Mouse (Mus musculus) intestine, embryonic 14.5 days (tissue): ENCODE measurements around the gene Armc5. TPM values are rescaled to one million over a fixed set of nuclear protein-coding genes. Genes with fewer than 3 reads are reported as not detected.
A peak's percentile ranks its signal among the peaks of the same experiment; 100 is the strongest.

Experiments used
- ATAC-seq: fragments of 200-750 bp; cut with Nextera tagmentation; replicated peaks from 2 replicates; pipeline ENCODE4 v1.8.0; 2017; ENCODE audit warnings: low read depth, moderate number of reproducible peaks, moderate TSS enrichment, moderate library complexity; ENCODE audit not compliant: low FRiP score, low TSS enrichment
- DNase-seq: peaks from one replicate; pipeline ENCODE4 v3.0.0-alpha.2; 2018; ENCODE audit warnings: low spot score
- H3K27ac ChIP-seq: fragments of 300-500 bp; sonication (generic); 2 replicates; pipeline ENCODE4 v1.5.1; 2014; ENCODE audit warnings: low read depth, mild to moderate bottlenecking, control low read depth
- H3K27me3 ChIP-seq: fragments of 300-500 bp; sonication (generic); replicated peaks from 2 replicates; pipeline ENCODE4 v1.6.1; 2014; ENCODE audit warnings: low read length, control low read depth; ENCODE audit not compliant: control insufficient read depth, insufficient read depth
- H3K36me3 ChIP-seq: fragments of 300-500 bp; sonication (generic); 2 replicates; pipeline ENCODE4 v1.6.1; 2014; ENCODE audit warnings: low read length, control low read depth; ENCODE audit not compliant: control insufficient read depth, insufficient read depth
- H3K4me1 ChIP-seq: fragments of 300-500 bp; sonication (generic); replicated peaks from 2 replicates; pipeline ENCODE4 v1.6.1; 2014; ENCODE audit warnings: low read length, control low read depth, mixed read lengths; ENCODE audit not compliant: control insufficient read depth, insufficient read depth
- H3K4me2 ChIP-seq: fragments of 300-500 bp; sonication (generic); 2 replicates; pipeline ENCODE4 v1.6.1; 2014; ENCODE audit warnings: low read length
- H3K4me3 ChIP-seq: fragments of 300-500 bp; sonication (generic); 2 replicates; pipeline ENCODE4 v1.5.1; 2014; ENCODE audit warnings: low read depth, low read length, control low read depth, mixed read lengths
- H3K9ac ChIP-seq: fragments of 300-500 bp; sonication (generic); 2 replicates; pipeline ENCODE4 v1.6.1; 2014; ENCODE audit warnings: mild to moderate bottlenecking, low read length
- H3K9me3 ChIP-seq: fragments of 300-500 bp; sonication (generic); 2 replicates; pipeline ENCODE4 v1.6.1; 2016; ENCODE audit warnings: low read length, control low read depth; ENCODE audit not compliant: control insufficient read depth
- WGBS: fragments of 180-500 bp; shearing (Covaris S2); extraction: QIAGEN DNeasy Blood & Tissue Kit; methylation state at CpG from one replicate; pipeline ENCODE4 v1.1.7; 2014; 5-methylcytosine and 5-hydroxymethylcytosine counted together
- microRNA-seq: library from miRNA; unstranded; fragments of <30 nt; microRNA quantifications from one replicate; pipeline ENCODE4, GENCODE M21; 2016
- polyA plus RNA-seq: library from polyadenylated mRNA; unstranded; fragments of >200 nt; fragmentation: Nextera tagmentation; extraction: Ambion mirVana; gene quantifications from 2 replicates; pipeline ENCODE4 v1.2.1, GENCODE M21; 2014

Armc5 gene
- polyA plus RNA-seq, 1 experiment from 2014 or later = 13.8 TPM

GRCm38 (mm10) chr7:128284047-128284446, 46.9 kb downstream of the Armc5 start:
- peak overlapping the region; percentile 24; the same call in 1 of the 2 replicates for H3K27ac ChIP-seq
- no peak overlapping the region for H3K9ac ChIP-seq
- H3K9me3 ChIP-seq = no peaks in the 10 kb centered on the region
- H3K4me1 ChIP-seq = 0 out of 2 replicates have a peak, but pooled peaks cover 4% of the 10 kb centered on the region
- ATAC-seq (no peak), DNase-seq (no peak)
- H3K27me3 ChIP-seq = no peaks in the 10 kb centered on the region
- H3K4me2 ChIP-seq = no peak overlapping the region
- peaks cover 61% of the 10 kb centered on the region for H3K36me3 ChIP-seq
- WGBS = 59% methylated on average over 5 of the region's 5 CpGs
- no peak overlapping the region for H3K4me3 ChIP-seq

- no peak overlapping the region for H3K4me3 ChIP-seq
- 87% methylated on average over 8 of the region's 8 CpGs for WGBS
- no peaks in the 10 kb centered on the region for H3K27me3 ChIP-seq
- ATAC-seq (no peak), DNase-seq (no peak)
- H3K9me3 ChIP-seq = no peaks in the 10 kb centered on the region
- H3K4me1 ChIP-seq = 0 out of 2 replicates have a peak, but pooled peaks cover 4% of the 10 kb centered on the region
- no peak overlapping the region for H3K27ac ChIP-seq
- no peak overlapping the region for H3K9ac ChIP-seq
- H3K4me2 ChIP-seq = no peak overlapping the region
- H3K36me3 ChIP-seq = peaks cover 57% of the 10 kb centered on the region
These were observed 47.9 kb downstream of the Armc5 start for GRCm38 (mm10) chr7:128285060-128285459.

- ATAC-seq (peak; percentile 79), DNase-seq (no peak)
- Histone ChIP-seq H3K9ac (no peak overlapping the region), H3K27me3 (no peaks in the 10 kb centered on the region), H3K4me2 (no peak overlapping the region), H3K4me3 (no peak overlapping the region), H3K4me1 (0 out of 2 replicates have a peak, but pooled peaks cover 2% of the 10 kb centered on the region), H3K27ac (peak overlapping the region; percentile 77), H3K36me3 (peaks cover 62% of the 10 kb centered on the region), H3K9me3 (no peaks in the 10 kb centered on the region)
- WGBS = 29% methylated on average over 9 of the region's 9 CpGs
These were observed 51.9 kb downstream of the Armc5 start for GRCm38 (mm10) chr7:128288923-128289544.

Small RNA genes within 50 kb of the gene (microRNA-seq; reads per million reads assigned to microRNA genes)
- gene Mir3103 = 0.68 reads per million

Other genes with a start within 250 kb of the Armc5 start
- 208 and 275 TPM in 2 replicates for gene Pycard, start 243.5 kb upstream of the Armc5 start, polyA plus RNA-seq
- 0.16 TPM in 1 of 2 replicates, not detected in the other for gene Trim72, start 233.4 kb upstream of the Armc5 start, polyA plus RNA-seq
- 0.94 and 1.7 TPM in 2 replicates for gene Itgam, start 174.7 kb upstream of the Armc5 start, polyA plus RNA-seq
- gene Gm49368, start 174.7 kb upstream of the Armc5 start, polyA plus RNA-seq = 0.04 TPM in 1 of 2 replicates, not detected in the other
- gene Itgax, start 107.8 kb upstream of the Armc5 start, polyA plus RNA-seq = 0.31 and 0.47 TPM in 2 replicates
- gene Itgad, start 83.0 kb upstream of the Armc5 start, polyA plus RNA-seq = 0.11 TPM in 1 of 2 replicates, not detected in the other
- gene Cox6a2, start 31.0 kb upstream of the Armc5 start, polyA plus RNA-seq = not detected in 2 replicates
- 6.5 and 7.6 TPM in 2 replicates for gene 9130023H24Rik, start 689 bp downstream of the Armc5 start, polyA plus RNA-seq
- gene Tgfb1i1, start 9.5 kb downstream of the Armc5 start, polyA plus RNA-seq = 178 and 179 TPM in 2 replicates
- 0.15 TPM in 1 of 2 replicates, not detected in the other for gene Slc5a2, start 28.3 kb downstream of the Armc5 start, polyA plus RNA-seq
- 49.5 and 51.0 TPM in 2 replicates for gene BC017158, start 60.8 kb downstream of the Armc5 start, polyA plus RNA-seq
- 29.4 and 31.6 TPM in 2 replicates for gene Rgs10, start 181.4 kb downstream of the Armc5 start, polyA plus RNA-seq
- gene Tial1, start 224.4 kb downstream of the Armc5 start, polyA plus RNA-seq = 35.8 and 38.1 TPM in 2 replicates